Mouse (Mus musculus): ENCODE measurements around the gene Cdcp1.

DNA sequence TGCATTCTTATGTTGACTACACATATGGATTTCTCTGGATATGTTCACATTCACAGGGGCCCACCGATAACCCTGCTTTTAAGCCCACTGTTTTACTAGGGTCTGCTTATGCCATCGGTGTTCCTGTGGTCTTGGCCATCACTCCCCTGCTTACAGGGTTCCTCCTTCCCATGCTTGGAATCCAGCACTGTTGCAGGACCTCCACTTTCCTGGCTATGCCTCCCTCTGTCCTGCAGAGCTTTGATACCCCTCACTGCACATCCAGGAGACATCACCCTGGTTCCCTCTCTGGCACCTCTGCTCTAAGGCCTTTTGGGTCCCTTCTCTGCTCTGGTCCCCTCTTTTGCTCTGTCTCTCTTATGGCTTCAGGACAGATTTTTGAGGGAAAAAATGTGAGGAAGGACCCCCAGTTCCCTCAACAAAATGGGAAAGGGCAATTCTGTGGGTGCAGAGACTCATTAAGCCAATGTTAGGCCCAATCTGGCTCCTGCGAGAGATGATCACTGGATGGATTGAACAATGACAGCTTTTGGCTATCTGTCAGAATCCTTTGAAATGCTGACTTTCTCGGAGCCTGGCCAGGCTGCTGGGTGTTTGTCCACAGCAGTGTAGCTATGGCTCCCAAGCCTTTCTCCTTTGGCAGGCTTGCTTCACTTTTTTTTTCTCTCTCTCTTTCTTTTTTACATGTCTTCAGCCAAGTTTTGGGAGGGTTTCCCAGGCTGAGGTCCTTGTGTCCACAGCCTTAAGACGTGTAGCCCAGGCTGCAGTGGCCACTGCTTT, 65.4 kb downstream of the Cdcp1 start, which contains the start of gene Clec3b:
- TF ChIP-seq CTCF (IDR thresholded peaks at IDR 0.05; ENCODE audit: extremely low read depth, insufficient read depth, insufficient read length, insufficient replicate concordance), result no peak
- no peak for TF ChIP-seq POLR2A (IDR thresholded peaks at IDR 0.05; ENCODE audit: low read depth, low read length)

Measured in spleen, adult 2 months (tissue).